Mouse (Mus musculus) lung, embryonic 15.5 days (tissue): ENCODE results near the gene Meis3. TPM values are rescaled to one million over a fixed set of nuclear protein-coding genes. Genes with fewer than 3 reads are reported as not detected.

Source experiments
- ATAC-seq: fragments of 200-750 bp; cut with Nextera tagmentation; 2 replicates; pipeline ENCODE4 v1.8.0; 2017; ENCODE audit warnings: moderate number of reproducible peaks, borderline replicate concordance; ENCODE audit not compliant: low FRiP score, low TSS enrichment; ENCODE audit errors: extremely low read depth
- H3K27ac ChIP-seq: fragments of 300-500 bp; sonication (generic); 2 replicates; pipeline ENCODE4 v1.5.1; 2015; ENCODE audit warnings: moderate library complexity, mild to moderate bottlenecking, inconsistent platforms
- H3K27me3 ChIP-seq: fragments of 300-500 bp; sonication (generic); 2 replicates; pipeline ENCODE4 v1.6.1; 2015; ENCODE audit warnings: inconsistent platforms
- H3K36me3 ChIP-seq: fragments of 300-500 bp; sonication (generic); 2 replicates; pipeline ENCODE4 v1.6.1; 2015; ENCODE audit warnings: inconsistent platforms
- H3K4me1 ChIP-seq: fragments of 300-500 bp; sonication (generic); 2 replicates; pipeline ENCODE4 v1.6.1; 2015; ENCODE audit warnings: inconsistent platforms
- H3K4me2 ChIP-seq: fragments of 300-500 bp; sonication (generic); 2 replicates; pipeline ENCODE4 v1.6.1; 2015; ENCODE audit warnings: inconsistent platforms, mild to moderate bottlenecking, moderate library complexity
- H3K4me3 ChIP-seq: fragments of 300-500 bp; sonication (generic); 2 replicates; pipeline ENCODE4 v1.5.1; 2015; ENCODE audit warnings: mild to moderate bottlenecking, inconsistent platforms
- H3K9ac ChIP-seq: fragments of 300-500 bp; sonication (generic); 2 replicates; pipeline ENCODE4 v1.6.1; 2015; ENCODE audit warnings: inconsistent platforms
- H3K9me3 ChIP-seq: fragments of 300-500 bp; sonication (generic); 2 replicates; pipeline ENCODE4 v1.6.1; 2016; ENCODE audit warnings: inconsistent platforms
- WGBS: fragments of 180-500 bp; shearing (Covaris S2); methylation state at CpG from one replicate; pipeline ENCODE4 v1.1.7; 2015; 5-methylcytosine and 5-hydroxymethylcytosine counted together
- polyA plus RNA-seq: library from polyadenylated mRNA; unstranded; fragments of >200 nt; fragmentation: Nextera tagmentation; extraction: Ambion mirVana; gene quantifications from 2 replicates; pipeline ENCODE4 v1.2.1, GENCODE M21; 2015

The Meis3 gene
- polyA plus RNA-seq, 1 experiment from 2014 or later = 20.2 TPM

DNA sequence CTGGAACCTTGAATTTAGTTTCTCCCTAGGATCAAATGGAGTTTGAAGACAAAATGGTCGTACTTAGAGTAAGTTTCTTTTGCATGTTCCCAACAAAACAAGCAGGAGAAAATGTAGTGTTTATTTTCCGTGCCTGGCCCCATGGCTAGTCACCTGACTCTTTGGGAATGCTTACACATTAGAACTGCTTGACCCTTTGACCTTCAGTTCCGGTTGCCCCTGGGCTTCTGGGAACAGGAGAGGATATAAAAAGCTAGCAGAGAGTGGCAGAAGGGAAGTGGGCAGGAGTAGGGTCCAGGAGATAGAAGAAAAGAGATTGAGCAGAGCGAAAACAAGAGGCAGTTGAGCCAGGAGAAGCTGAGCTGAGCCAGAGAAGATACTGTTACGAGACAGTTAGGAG is 55.0 kb downstream of the Meis3 start:
- ATAC-seq = no peak
- Histone ChIP-seq H3K4me3 (no peak overlapping the region), H3K27me3 (no peaks in the 10 kb centered on the region; the same call in 1 of the 2 replicates), H3K27ac (no peak overlapping the region), H3K4me1 (peaks cover 6% of the 10 kb centered on the region; the same call in 1 of the 2 replicates), H3K36me3 (no peaks in the 10 kb centered on the region), H3K4me2 (no peak overlapping the region), H3K9ac (no peak overlapping the region), H3K9me3 (no peaks in the 10 kb centered on the region)
- WGBS = 31% methylated on average over 5 of the region's 5 CpGs

Other genes starting within 250 kb of the Meis3 start
- 188 and 189 TPM in 2 replicates for gene Nop53, start 229.0 kb upstream of the Meis3 start, polyA plus RNA-seq
- 82.9 and 89.9 TPM in 2 replicates for gene Ehd2, start 207.5 kb upstream of the Meis3 start, polyA plus RNA-seq
- 5.8 and 8.0 TPM in 2 replicates for gene Bicra, start 127.2 kb upstream of the Meis3 start, polyA plus RNA-seq
- gene Zfp541, start 113.3 kb upstream of the Meis3 start, polyA plus RNA-seq = 0.04 TPM in 1 of 2 replicates, not detected in the other
- 168 and 178 TPM in 2 replicates for gene Napa, start 76.6 kb upstream of the Meis3 start, polyA plus RNA-seq
- 28.5 and 31.7 TPM in 2 replicates for gene Kptn, start 55.2 kb upstream of the Meis3 start, polyA plus RNA-seq
- 0.10 and 0.12 TPM in 2 replicates for gene Slc8a2, start 45.3 kb upstream of the Meis3 start, polyA plus RNA-seq
- gene Dhx34, start 46.9 kb downstream of the Meis3 start, polyA plus RNA-seq = 13.4 and 15.3 TPM in 2 replicates
- gene C5ar2, start 69.1 kb downstream of the Meis3 start, polyA plus RNA-seq = 0.18 and 0.36 TPM in 2 replicates
- 2.5 and 2.7 TPM in 2 replicates for gene C5ar1, start 84.5 kb downstream of the Meis3 start, polyA plus RNA-seq
- 14.7 and 16.4 TPM in 2 replicates for gene Inafm1, start 98.5 kb downstream of the Meis3 start, polyA plus RNA-seq
- gene Ccdc9, start 111.7 kb downstream of the Meis3 start, polyA plus RNA-seq = 22.4 and 23.0 TPM in 2 replicates
- gene Bbc3, start 133.3 kb downstream of the Meis3 start, polyA plus RNA-seq = 10.3 and 12.0 TPM in 2 replicates
- 340 and 341 TPM in 2 replicates for gene Sae1, start 212.7 kb downstream of the Meis3 start, polyA plus RNA-seq
- 18.0 and 18.4 TPM in 2 replicates for gene Zc3h4, start 225.8 kb downstream of the Meis3 start, polyA plus RNA-seq